Mouse (Mus musculus) heart, postnatal 36 days (tissue): Measurements from ENCODE around the gene Olfr1199. TPM values are rescaled to one million over a fixed set of nuclear protein-coding genes. Genes with fewer than 3 reads are reported as not detected.

Experiments used
- DNase-seq, 2 experiments: peaks; one replicate each; pipeline ENCODE4 v3.0.0; 2021 to 2022
- intact Hi-C: fragments of 180-260 bp; cut with DNase I; formaldehyde crosslinking; loops from one replicate; pipeline ENCODE4 v1.15.1; 2025
- total RNA-seq, 2 experiments: library from RNA; stranded (reverse); gene quantifications; 2 replicates each; pipeline ENCODE4 v1.2.3; 2021

Olfr1199 gene
- total RNA-seq: not detected

GRCm38 (mm10) chr2:88760369-88760768 is at the start of gene Olfr1199:
TSS of gene Olfr1199 (minus strand) at chr2:88760469.
- intact Hi-C loops: no loop called here
- DNase-seq: no peak

DNA sequence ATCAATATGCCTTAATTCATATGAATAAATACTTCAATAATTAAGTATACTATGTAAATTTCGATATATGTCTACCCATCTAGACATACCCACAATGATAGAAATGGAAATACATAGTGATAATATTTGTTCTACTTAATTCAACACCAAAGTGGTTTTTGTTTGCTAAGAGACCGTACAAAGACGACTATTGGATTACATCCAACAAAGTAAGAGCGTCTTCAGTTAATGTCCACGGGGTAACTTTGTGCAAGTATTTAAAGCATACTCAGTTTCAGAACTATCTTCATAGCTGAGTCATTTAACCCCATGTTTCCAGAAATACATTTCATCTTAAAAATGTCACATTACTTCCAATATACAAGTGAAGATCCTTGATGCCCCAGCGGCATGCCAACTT is 32.5 kb upstream of the Olfr1199 start, which contains the start of gene Olfr1201:
Gene Olfr1201, plus strand, starts transcription at position 301 of the 400 bp plus-strand sequence.
- intact Hi-C loops: no loop called here
- no peak for DNase-seq

GRCm38 (mm10) chr2:88770388-88770787 is 10.1 kb upstream of the Olfr1199 start, which contains the start of gene Olfr1200:
TSS of gene Olfr1200 (minus strand) at chr2:88770488.
- no peak for DNase-seq
- intact Hi-C loops: no loop called here

DNA sequence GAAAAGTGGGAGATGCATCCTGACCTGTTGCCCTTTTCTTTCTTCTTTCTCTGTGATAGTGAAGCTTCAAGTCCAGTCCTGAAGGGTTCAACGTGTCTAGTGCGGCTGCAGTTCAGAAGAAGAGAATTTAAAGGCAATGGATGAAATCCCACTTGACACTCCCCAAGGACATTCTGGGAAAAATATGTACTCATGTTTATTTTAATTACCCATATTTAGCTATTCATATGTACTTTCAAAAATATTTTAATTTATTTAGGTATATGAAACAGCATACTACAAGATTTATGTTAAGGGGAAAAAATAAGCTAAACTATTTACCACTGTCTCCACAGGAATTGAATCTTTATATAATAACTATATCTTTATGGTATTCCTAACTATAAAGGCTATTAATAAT is 9.0 kb downstream of the Olfr1199 start, which contains the start of gene Olfr1198:
Gene Olfr1198, minus strand, starts transcription at position 101 of the 400 bp plus-strand sequence.
- no peak for DNase-seq
- intact Hi-C loops: no loop called here

GRCm38 (mm10) chr2:88743379-88743778 is 16.9 kb downstream of the Olfr1199 start:
- no peak for DNase-seq
- intact Hi-C loops: no loop called here

DNA sequence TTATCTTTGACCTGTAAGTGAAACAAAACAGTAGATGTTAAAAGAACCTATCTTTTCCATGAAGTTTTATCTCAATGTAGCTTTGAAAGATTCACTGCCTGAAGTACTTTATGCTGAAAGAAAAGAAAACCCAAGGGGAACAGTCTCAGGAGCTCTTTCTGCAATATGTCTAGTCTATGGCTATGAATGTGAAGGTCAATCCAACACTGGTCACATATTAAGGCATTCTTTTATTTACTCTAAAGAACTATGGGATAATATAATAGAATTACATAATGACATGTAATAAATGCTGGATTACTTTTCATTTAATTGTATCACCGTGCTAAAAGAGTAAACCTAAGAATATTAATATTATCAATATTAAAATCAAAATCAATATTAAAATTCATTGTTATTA is 28.0 kb downstream of the Olfr1199 start, which contains the start of gene Olfr1197:
Gene Olfr1197, minus strand, starts transcription at position 101 of the 400 bp plus-strand sequence.
- no peak for DNase-seq
- intact Hi-C loops: no loop called here

- no peak for DNase-seq
- intact Hi-C loops: no loop called here
Measured at GRCm38 (mm10) chr2:88704497-88704896, 55.8 kb downstream of the Olfr1199 start, which contains the start of gene Olfr1196. TSS of gene Olfr1196 (minus strand) at chr2:88704597.

Other genes with a start within 250 kb of the Olfr1199 start
- gene Olfr1186, start 241.9 kb downstream of the Olfr1199 start, total RNA-seq: not detected
- not detected for gene Olfr1188, start 203.5 kb downstream of the Olfr1199 start, total RNA-seq
- gene Olfr1189, start 174.0 kb downstream of the Olfr1199 start, total RNA-seq: not detected
- not detected for gene Olfr1191-ps1, start 119.9 kb downstream of the Olfr1199 start, total RNA-seq
- not detected for gene Olfr1192-ps1, start 112.0 kb downstream of the Olfr1199 start, total RNA-seq
- gene Olfr1193, start 84.8 kb downstream of the Olfr1199 start, total RNA-seq: not detected
- gene Olfr1195, start 71.3 kb downstream of the Olfr1199 start, total RNA-seq: not detected
- gene Olfr1196, start 55.9 kb downstream of the Olfr1199 start, total RNA-seq: not detected
- not detected for gene Olfr1197, start 28.1 kb downstream of the Olfr1199 start, total RNA-seq
- gene Olfr1198, start 9.1 kb downstream of the Olfr1199 start, total RNA-seq: not detected
- gene Olfr1200, start 10.0 kb upstream of the Olfr1199 start, total RNA-seq: not detected
- not detected for gene Olfr1201, start 32.6 kb upstream of the Olfr1199 start, total RNA-seq
- not detected for gene Olfr1202, start 54.0 kb upstream of the Olfr1199 start, total RNA-seq
- gene Olfr1205, start 69.3 kb upstream of the Olfr1199 start, total RNA-seq: not detected
- gene Olfr1204, start 88.8 kb upstream of the Olfr1199 start, total RNA-seq: not detected
- gene Olfr1206, start 102.8 kb upstream of the Olfr1199 start, total RNA-seq: not detected
- gene Olfr1208, start 141.8 kb upstream of the Olfr1199 start, total RNA-seq: not detected
- gene Olfr1209, start 154.7 kb upstream of the Olfr1199 start, total RNA-seq: not detected
- not detected for gene Olfr1211, start 177.6 kb upstream of the Olfr1199 start, total RNA-seq
- not detected for gene Olfr1212, start 193.5 kb upstream of the Olfr1199 start, total RNA-seq
- not detected for gene Gm13762, start 219.8 kb upstream of the Olfr1199 start, total RNA-seq
- gene Olfr1214, start 232.2 kb upstream of the Olfr1199 start, total RNA-seq: not detected
- not detected for gene Olfr1215, start 246.5 kb upstream of the Olfr1199 start, total RNA-seq